Mouse (Mus musculus): Measurements from ENCODE around the gene Grik2. TPM values are rescaled to one million over a fixed set of nuclear protein-coding genes. Genes with fewer than 3 reads are reported as not detected.

Gene Grik2
- total and polyA plus RNA-seq, 3 experiments, result not detected

GRCm38 (mm10) chr10:49500628-49501027 is 287.9 kb downstream of the Grik2 start:
- H3K9ac ChIP-seq (ENCODE audit: control insufficient read depth, low read depth, low read length, poor library complexity, severe bottlenecking), result no peak overlapping the region
- TF ChIP-seq TCF12 (IDR thresholded peaks at IDR 0.05; ENCODE audit: low read depth, low read length) (peak; percentile 64; the same call in 1 of the 2 replicates), MAFK (IDR thresholded peaks at IDR 0.05; ENCODE audit: borderline replicate concordance, low read depth, low read length) (no peak), ETS1 (IDR thresholded peaks at IDR 0.05; ENCODE audit: low read depth, low read length) (peak; percentile 27; the same call in 1 of the 2 replicates)
- no peaks in the 10 kb centered on the region for H3K27me3 ChIP-seq (ENCODE audit: control insufficient read depth in 1 of 2, insufficient read depth in 2 of 2, low read length in 2 of 2)
- no peak overlapping the region for H3K27ac ChIP-seq (ENCODE audit: control insufficient read depth, low read depth, low read length)
- H3K4me3 ChIP-seq (ENCODE audit: control insufficient read depth in 1 of 2, insufficient read depth in 1 of 2, low read depth in 2 of 2, low read length in 2 of 2), result no peak overlapping the region
- H3K9me3 ChIP-seq (replicated peaks; ENCODE audit: insufficient read depth, low read length), result no peaks in the 10 kb centered on the region
- H3K36me3 ChIP-seq (ENCODE audit: control insufficient read depth in 1 of 2, insufficient read depth in 2 of 2, low read length in 2 of 2), result no peaks in the 10 kb centered on the region
- peaks cover 0 to 3% of the 10 kb centered on the region in 2 experiments; a peak in 2 of 4 replicates for H3K4me1 ChIP-seq (ENCODE audit: control insufficient read depth in 1 of 2, insufficient read depth in 2 of 2, low read length in 2 of 2)
- H3K79me2 ChIP-seq (ENCODE audit: control insufficient read depth, insufficient read depth, low read length, poor library complexity), result no peaks in the 10 kb centered on the region
- peak; percentile 3 for DNase-seq (ENCODE audit: low read depth, low spot score)

DNA sequence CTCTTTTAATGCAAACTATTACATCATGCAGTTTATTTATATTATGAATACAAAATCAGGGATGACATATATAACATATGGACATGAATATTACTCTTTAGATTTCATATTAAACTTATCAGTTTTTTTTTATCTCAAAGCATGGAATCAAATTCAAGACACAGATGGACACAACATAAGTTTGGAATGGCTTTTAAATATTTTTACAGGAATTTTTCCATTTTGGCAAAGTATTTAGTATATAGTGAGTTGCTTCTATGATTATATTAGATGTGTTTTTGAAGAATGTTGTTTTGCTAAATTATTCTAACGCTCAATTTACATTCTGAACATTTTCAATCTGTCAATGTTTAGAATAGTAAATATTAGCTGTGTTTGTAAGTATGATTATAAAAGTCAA is 291.3 kb downstream of the Grik2 start:
- no peaks in the 10 kb centered on the region for H3K27me3 ChIP-seq (ENCODE audit: control insufficient read depth in 1 of 2, insufficient read depth in 2 of 2, low read length in 2 of 2)
- H3K4me1 ChIP-seq (ENCODE audit: control insufficient read depth in 1 of 2, insufficient read depth in 2 of 2, low read length in 2 of 2), result peaks cover 0 to 3% of the 10 kb centered on the region in 2 experiments; a peak in 2 of 4 replicates
- no peak overlapping the region for H3K9ac ChIP-seq (ENCODE audit: control insufficient read depth, low read depth, low read length, poor library complexity, severe bottlenecking)
- no peaks in the 10 kb centered on the region for H3K36me3 ChIP-seq (ENCODE audit: control insufficient read depth in 1 of 2, insufficient read depth in 2 of 2, low read length in 2 of 2)
- H3K79me2 ChIP-seq (ENCODE audit: control insufficient read depth, insufficient read depth, low read length, poor library complexity), result no peaks in the 10 kb centered on the region
- no peaks in the 10 kb centered on the region for H3K9me3 ChIP-seq (replicated peaks; ENCODE audit: insufficient read depth, low read length)
- TF ChIP-seq POLR2A (IDR thresholded peaks at IDR 0.05; ENCODE audit: control insufficient read depth in 1 of 2, insufficient read depth in 1 of 2, low read depth in 1 of 2, low read length in 2 of 2, poor library complexity in 1 of 2), result no peak
- no peak for TF ChIP-seq GATA1 (IDR thresholded peaks at IDR 0.05; ENCODE audit: low read depth, low read length)
- TF ChIP-seq EP300 (IDR thresholded peaks at IDR 0.05; ENCODE audit: low read depth in 1 of 2, low read length in 2 of 2), result no peak
- no peak for TF ChIP-seq CTCF (IDR thresholded peaks at IDR 0.05 in 2 of 3, conservative IDR thresholded peaks at IDR 0.05 in 1 of 3; ENCODE audit: control insufficient read depth in 1 of 3, insufficient read depth in 1 of 3, low read depth in 2 of 3, low read length in 3 of 3, poor library complexity in 1 of 3, severe bottlenecking in 1 of 3)
- no peak for TF ChIP-seq NELFE (IDR thresholded peaks at IDR 0.05; ENCODE audit: low read depth, low read length)
- no peak for TF ChIP-seq JUND (IDR thresholded peaks at IDR 0.05; ENCODE audit: low read depth, low read length)
- TF ChIP-seq MXI1 (IDR thresholded peaks at IDR 0.05; ENCODE audit: low read depth, low read length), result no peak
- no peak overlapping the region for H3K4me3 ChIP-seq (ENCODE audit: control insufficient read depth in 1 of 2, insufficient read depth in 1 of 2, low read depth in 2 of 2, low read length in 2 of 2)
- H3K27ac ChIP-seq (ENCODE audit: control insufficient read depth, low read depth, low read length), result no peak overlapping the region
- DNase-seq (ENCODE audit: low read depth, low spot score), result no peak

DNA sequence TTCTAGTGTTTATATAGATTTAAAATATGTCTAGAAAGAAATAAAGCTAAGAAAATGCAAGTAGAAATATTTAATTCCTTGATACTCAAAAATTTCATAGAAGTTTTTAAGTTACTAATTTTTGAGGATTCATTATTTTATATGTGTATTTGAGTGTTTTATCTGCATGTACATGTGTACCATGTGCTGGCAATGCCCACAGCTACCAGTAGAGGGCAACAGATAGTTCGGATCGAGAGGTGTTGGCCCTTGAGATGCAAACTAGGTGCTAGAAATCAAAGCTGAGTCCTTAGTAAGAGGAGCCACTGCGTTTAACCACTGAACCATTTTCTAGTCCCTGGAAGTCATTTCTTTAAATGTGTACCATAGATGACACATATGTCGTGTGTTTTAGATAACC is 307.1 kb downstream of the Grik2 start:
- Histone ChIP-seq H3K4me3 (ENCODE audit: control insufficient read depth in 1 of 2, insufficient read depth in 1 of 2, low read depth in 2 of 2, low read length in 2 of 2) (no peak overlapping the region), H3K9ac (ENCODE audit: control insufficient read depth, low read depth, low read length, poor library complexity, severe bottlenecking) (no peak overlapping the region), H3K9me3 (replicated peaks; ENCODE audit: insufficient read depth, low read length) (no peaks in the 10 kb centered on the region), H3K4me1 (ENCODE audit: control insufficient read depth in 1 of 2, insufficient read depth in 2 of 2, low read length in 2 of 2) (no peaks in the 10 kb centered on the region), H3K27me3 (ENCODE audit: control insufficient read depth in 1 of 2, insufficient read depth in 2 of 2, low read length in 2 of 2) (no peaks in the 10 kb centered on the region), H3K27ac (ENCODE audit: control insufficient read depth, low read depth, low read length) (no peak overlapping the region), H3K79me2 (ENCODE audit: control insufficient read depth, insufficient read depth, low read length, poor library complexity) (no peaks in the 10 kb centered on the region), H3K36me3 (ENCODE audit: control insufficient read depth in 1 of 2, insufficient read depth in 2 of 2, low read length in 2 of 2) (no peaks in the 10 kb centered on the region)
- TF ChIP-seq RAD21 (IDR thresholded peaks at IDR 0.05; ENCODE audit: low read depth, low read length) (peak; percentile 21), RCOR1 (IDR thresholded peaks at IDR 0.05; ENCODE audit: low read depth, low read length) (no peak), MYB (IDR thresholded peaks at IDR 0.05; ENCODE audit: low read depth, low read length) (no peak), CTCF (IDR thresholded peaks at IDR 0.05 in 2 of 3, conservative IDR thresholded peaks at IDR 0.05 in 1 of 3; ENCODE audit: control insufficient read depth in 1 of 3, insufficient read depth in 1 of 3, low read depth in 2 of 3, low read length in 3 of 3, poor library complexity in 1 of 3, severe bottlenecking in 1 of 3) (peak; percentile 33 to 45 (median 40); a peak in 5 of 6 replicates), SMC3 (IDR thresholded peaks at IDR 0.05; ENCODE audit: low read depth, low read length) (peak; percentile 37)
- DNase-seq (ENCODE audit: low read depth, low spot score), result peak; percentile 31

All from MEL (cell line).